Mouse (Mus musculus) thymus, adult 2 months (tissue): ENCODE data around the gene Arhgap31. TPM values are rescaled to one million over a fixed set of nuclear protein-coding genes. Genes with fewer than 3 reads are reported as not detected.
A peak's percentile ranks its signal among the peaks of the same experiment; 100 is the strongest.

Experiments
- DNase-seq: peaks from one replicate; pipeline ENCODE4 v3.0.0; 2021
- H3K27ac ChIP-seq: fragments of 200-500 bp; 2 replicates; pipeline ENCODE4 v1.5.1; 2012; ENCODE audit warnings: low read length, control low read depth; ENCODE audit not compliant: control insufficient read depth, insufficient read depth
- H3K27me3 ChIP-seq: fragments of 200-500 bp; 2 replicates; pipeline ENCODE4 v1.6.1; 2012; ENCODE audit warnings: mild to moderate bottlenecking, low read length, moderate library complexity, mixed read lengths; ENCODE audit not compliant: control insufficient read depth, insufficient read depth
- H3K36me3 ChIP-seq: fragments of 200-500 bp; 2 replicates; pipeline ENCODE4 v1.6.1; 2012; ENCODE audit warnings: mild to moderate bottlenecking, low read length, moderate library complexity; ENCODE audit not compliant: control insufficient read depth, insufficient read depth
- H3K4me1 ChIP-seq: fragments of 200-500 bp; replicated peaks from 2 replicates; pipeline ENCODE4 v1.6.1; 2012; ENCODE audit warnings: low read length; ENCODE audit not compliant: control insufficient read depth, insufficient read depth
- H3K4me3 ChIP-seq: fragments of 200-500 bp; 2 replicates; pipeline ENCODE4 v1.5.1; 2012; ENCODE audit warnings: mild to moderate bottlenecking, low read length, control low read depth, moderate library complexity; ENCODE audit not compliant: control insufficient read depth, insufficient read depth
- CTCF ChIP-seq: fragments of 200-500 bp; IDR thresholded peaks from 2 replicates; pipeline ENCODE4 v1.5.1; 2012; ENCODE audit warnings: mild to moderate bottlenecking, control low read depth, low read length, moderate library complexity, borderline replicate concordance; ENCODE audit not compliant: control insufficient read depth, poor library complexity, insufficient read depth; ENCODE audit errors: extremely low read depth
- POLR2A ChIP-seq: fragments of 200-500 bp; IDR thresholded peaks from 2 replicates; pipeline ENCODE4 v1.6.1; 2012; ENCODE audit warnings: mild to moderate bottlenecking, low read length, control low read depth, moderate library complexity; ENCODE audit not compliant: control insufficient read depth, poor library complexity, insufficient read depth; ENCODE audit errors: extremely low read depth
- WGBS: fragments of 180-500 bp; shearing (Covaris S2); methylation state at CpG from one replicate; pipeline ENCODE4 v1.1.7; 2018; 5-methylcytosine and 5-hydroxymethylcytosine counted together
- polyA plus RNA-seq: library from polyadenylated mRNA; depleted of rRNA; stranded (reverse); fragments of >200 nt; gene quantifications from 2 replicates; pipeline ENCODE4 v1.2.3, GENCODE M21; 2012

The Arhgap31 gene
- polyA plus RNA-seq, 1 experiment, result 10.2 TPM

GRCm38 (mm10) chr16:38743941-38744673 is 31.0 kb upstream of the Arhgap31 start:
- Histone ChIP-seq H3K4me3 (no peak overlapping the region), H3K27me3 (no peaks in the 10 kb centered on the region), H3K4me1 (peaks cover 7% of the 10 kb centered on the region), H3K36me3 (no peaks in the 10 kb centered on the region), H3K27ac (no peak overlapping the region)
- no peak for DNase-seq
- WGBS, result 96% methylated on average over 10 of the region's 10 CpGs
- TF ChIP-seq CTCF (no peak), POLR2A (no peak)

GRCm38 (mm10) chr16:38742659-38743131 is 29.6 kb upstream of the Arhgap31 start:
- TF ChIP-seq POLR2A, result no peak
- no peak for TF ChIP-seq CTCF
- no peak overlapping the region for H3K27ac ChIP-seq
- no peaks in the 10 kb centered on the region for H3K27me3 ChIP-seq
- no peaks in the 10 kb centered on the region for H3K36me3 ChIP-seq
- H3K4me3 ChIP-seq, result peak overlapping the region; percentile 64
- peak; percentile 29 for DNase-seq
- WGBS, result 2% methylated on average over 13 of the region's 13 CpGs
- peaks cover 7% of the 10 kb centered on the region for H3K4me1 ChIP-seq

- under 1% methylated on average over 68 of the region's 69 CpGs for WGBS
- DNase-seq, result peak; percentile 64
- Histone ChIP-seq H3K27ac (no peak within 1 kb of the TSS), H3K4me1 (peaks cover 7% of the 10 kb centered on the region), H3K27me3 (no peaks in the 10 kb centered on the region), H3K36me3 (no peaks in the 10 kb centered on the region), H3K4me3 (peak within 1 kb of the TSS; percentile 64)
- TF ChIP-seq POLR2A (0 out of 2 replicates have a peak, but pooled peaks have one; percentile 35), CTCF (peak; percentile 47; the same call in 1 of the 2 replicates)
Observed at GRCm38 (mm10) chr16:38742113-38742658, 29.1 kb upstream of the Arhgap31 start, which contains the start of gene B4galt4. Gene B4galt4 (plus strand): TSS chr16:38742264.

GRCm38 (mm10) chr16:38741204-38741903 is 28.3 kb upstream of the Arhgap31 start:
- H3K27ac ChIP-seq, result no peak overlapping the region
- no peaks in the 10 kb centered on the region for H3K27me3 ChIP-seq
- H3K4me3 ChIP-seq, result no peak overlapping the region
- WGBS, result 72% methylated on average over 13 of the region's 13 CpGs
- DNase-seq, result no peak
- TF ChIP-seq CTCF, result no peak
- no peaks in the 10 kb centered on the region for H3K36me3 ChIP-seq
- peaks cover 7% of the 10 kb centered on the region for H3K4me1 ChIP-seq

GRCm38 (mm10) chr16:38730921-38731320 is 17.8 kb upstream of the Arhgap31 start:
- no peak for DNase-seq
- Histone ChIP-seq H3K4me3 (no peak overlapping the region), H3K4me1 (no peaks in the 10 kb centered on the region; the same call in 1 of the 2 replicates), H3K27ac (no peak overlapping the region), H3K27me3 (no peaks in the 10 kb centered on the region), H3K36me3 (no peaks in the 10 kb centered on the region)
- 10% methylated on average over 8 of the region's 8 CpGs for WGBS
- TF ChIP-seq CTCF (no peak), POLR2A (no peak)

GRCm38 (mm10) chr16:38729610-38730288 is 16.7 kb upstream of the Arhgap31 start:
- Histone ChIP-seq H3K27me3 (no peaks in the 10 kb centered on the region), H3K4me3 (no peak overlapping the region), H3K27ac (no peak overlapping the region), H3K4me1 (no peaks in the 10 kb centered on the region; the same call in 1 of the 2 replicates), H3K36me3 (no peaks in the 10 kb centered on the region)
- no peak for TF ChIP-seq POLR2A
- no peak for TF ChIP-seq CTCF
- DNase-seq, result peak; percentile 19
- 23% methylated on average over 15 of the region's 15 CpGs for WGBS
